Mouse (Mus musculus): ENCODE measurements around the gene Fbxl22. TPM values are rescaled to one million over a fixed set of nuclear protein-coding genes. Genes with fewer than 3 reads are reported as not detected.

Fbxl22 gene
- polyA plus RNA-seq, 1 experiment = 20.5 TPM

DNA sequence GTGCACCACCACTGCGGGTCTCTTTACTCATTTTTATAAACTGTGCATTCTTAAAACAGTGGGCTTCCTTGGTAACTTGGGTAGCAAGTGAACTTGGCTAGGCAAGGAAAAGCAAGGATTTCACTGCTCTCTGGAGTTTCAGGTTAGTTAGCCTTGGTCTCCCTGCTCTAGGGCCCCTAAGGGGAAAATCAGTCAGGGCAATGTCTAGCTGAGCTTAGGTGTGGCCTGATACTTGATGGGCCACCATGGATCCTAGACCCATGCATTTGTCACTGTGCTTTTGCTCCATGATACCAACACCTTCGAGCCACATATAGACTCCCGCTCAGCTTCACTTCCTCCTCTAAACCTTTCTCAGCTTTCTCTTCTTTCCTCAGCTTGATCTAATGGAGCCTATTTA, 7.2 kb upstream of the Fbxl22 start:
- Histone ChIP-seq H3K27me3 (ENCODE audit: control insufficient read depth, insufficient read depth, low read length) (no peaks in the 10 kb centered on the region), H3K36me3 (ENCODE audit: control insufficient read depth, insufficient read depth, low read length) (peaks cover 71% of the 10 kb centered on the region), H3K4me1 (ENCODE audit: control insufficient read depth, insufficient read depth, insufficient read length, low read length) (no peaks in the 10 kb centered on the region), H3K27ac (ENCODE audit: insufficient read depth, low read depth, low read length) (no peak overlapping the region), H3K4me3 (ENCODE audit: low read depth, low read length) (no peak overlapping the region)
- WGBS = 96% methylated on average over 3 of the region's 3 CpGs
- TF ChIP-seq POLR2A (IDR thresholded peaks at IDR 0.05; ENCODE audit: low read depth, low read length) = no peak
- no peak for TF ChIP-seq CTCF (IDR thresholded peaks at IDR 0.05; ENCODE audit: extremely low read depth, insufficient read length, insufficient replicate concordance, low read depth, low read length)

DNA sequence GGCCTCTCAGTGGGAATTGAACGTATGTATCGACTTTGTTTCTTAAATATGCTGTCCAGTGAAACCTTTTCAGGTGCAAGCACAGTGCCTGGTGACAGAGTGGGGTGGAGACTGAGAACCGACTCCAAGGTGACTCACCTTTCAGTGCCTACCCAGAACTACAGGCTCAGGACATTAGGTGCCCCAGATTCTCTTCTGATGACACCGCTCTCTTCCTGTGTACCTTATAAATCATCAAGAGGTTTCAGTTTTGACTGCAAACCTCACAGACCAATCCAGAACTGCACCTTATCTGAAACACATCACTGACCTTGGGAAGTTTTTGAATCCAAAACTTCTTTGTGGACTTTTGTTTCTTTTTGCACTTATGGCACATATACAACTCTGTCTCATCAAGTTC, 5.9 kb upstream of the Fbxl22 start:
- H3K36me3 ChIP-seq (ENCODE audit: control insufficient read depth, insufficient read depth, low read length) = peaks cover 66% of the 10 kb centered on the region

DNA sequence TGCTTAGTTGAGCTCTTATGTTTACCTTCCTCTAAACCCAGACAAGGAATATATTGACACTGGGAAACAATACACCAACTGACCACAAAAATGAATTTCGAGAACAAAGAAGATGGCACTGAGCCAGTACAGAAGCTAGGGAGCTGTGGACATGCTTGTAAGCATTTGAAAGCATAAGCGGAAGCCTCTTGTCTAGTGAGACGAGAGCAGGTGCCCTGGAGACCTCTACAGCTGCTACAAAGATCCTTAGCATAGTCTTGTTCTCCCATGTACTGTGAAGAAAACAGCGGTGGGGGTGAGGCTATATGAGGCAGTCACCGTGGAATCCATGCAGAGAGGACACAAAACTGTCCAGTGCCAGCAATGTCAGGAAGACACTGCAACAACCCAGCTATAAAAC, 4.5 kb upstream of the Fbxl22 start:
- TF ChIP-seq CTCF (IDR thresholded peaks at IDR 0.05; ENCODE audit: extremely low read depth, insufficient read length, insufficient replicate concordance, low read depth, low read length) (no peak), POLR2A (IDR thresholded peaks at IDR 0.05; ENCODE audit: low read depth, low read length) (no peak)
- H3K4me1 ChIP-seq (ENCODE audit: control insufficient read depth, insufficient read depth, insufficient read length, low read length) = peaks cover 5% of the 10 kb centered on the region
- H3K27me3 ChIP-seq (ENCODE audit: control insufficient read depth, insufficient read depth, low read length) = no peaks in the 10 kb centered on the region
- H3K4me3 ChIP-seq (ENCODE audit: low read depth, low read length) = no peak overlapping the region
- H3K27ac ChIP-seq (ENCODE audit: insufficient read depth, low read depth, low read length) = no peak overlapping the region
- H3K36me3 ChIP-seq (ENCODE audit: control insufficient read depth, insufficient read depth, low read length) = peaks cover 58% of the 10 kb centered on the region
- whole genome bisulfite sequencing = 67% methylated on average over 5 of the region's 5 CpGs

More for the DNA sequence above, 5.9 kb upstream of the Fbxl22 start:
- no peaks in the 10 kb centered on the region for H3K27me3 ChIP-seq (ENCODE audit: control insufficient read depth, insufficient read depth, low read length)
- WGBS = 87% methylated on average over 4 of the region's 4 CpGs
- no peak overlapping the region for H3K27ac ChIP-seq (ENCODE audit: insufficient read depth, low read depth, low read length)
- no peak overlapping the region for H3K4me3 ChIP-seq (ENCODE audit: low read depth, low read length)
- TF ChIP-seq CTCF (IDR thresholded peaks at IDR 0.05; ENCODE audit: extremely low read depth, insufficient read length, insufficient replicate concordance, low read depth, low read length) (no peak), POLR2A (IDR thresholded peaks at IDR 0.05; ENCODE audit: low read depth, low read length) (no peak)
- H3K4me1 ChIP-seq (ENCODE audit: control insufficient read depth, insufficient read depth, insufficient read length, low read length) = no peaks in the 10 kb centered on the region

DNA sequence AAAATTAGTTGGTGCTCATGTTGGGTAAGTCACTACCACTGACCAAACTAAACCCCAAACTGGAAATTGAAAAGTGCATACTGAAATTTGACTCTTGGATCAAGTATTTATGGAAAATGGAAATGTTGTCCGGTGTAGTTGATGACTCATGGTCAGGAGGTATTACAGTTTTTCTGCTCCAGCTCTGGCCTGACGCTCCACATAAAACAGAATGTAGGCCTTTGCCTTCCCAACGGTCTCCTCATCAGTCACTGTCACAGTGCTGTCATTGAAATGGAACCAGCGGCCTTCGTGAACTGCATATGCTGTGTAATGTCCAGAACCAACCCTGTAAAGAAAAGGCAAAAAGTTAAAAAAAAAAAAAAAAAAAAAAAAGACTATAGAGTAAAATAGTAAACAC, 3.9 kb upstream of the Fbxl22 start:
- WGBS = 83% methylated on average over 5 of the region's 5 CpGs
- Histone ChIP-seq H3K27me3 (ENCODE audit: control insufficient read depth, insufficient read depth, low read length) (no peaks in the 10 kb centered on the region), H3K4me1 (ENCODE audit: control insufficient read depth, insufficient read depth, insufficient read length, low read length) (peaks cover 10% of the 10 kb centered on the region), H3K27ac (ENCODE audit: insufficient read depth, low read depth, low read length) (no peak overlapping the region), H3K36me3 (ENCODE audit: control insufficient read depth, insufficient read depth, low read length) (peaks cover 53% of the 10 kb centered on the region), H3K4me3 (ENCODE audit: low read depth, low read length) (no peak overlapping the region)
- TF ChIP-seq CTCF (IDR thresholded peaks at IDR 0.05; ENCODE audit: extremely low read depth, insufficient read length, insufficient replicate concordance, low read depth, low read length) (no peak), POLR2A (IDR thresholded peaks at IDR 0.05; ENCODE audit: low read depth, low read length) (no peak)

DNA sequence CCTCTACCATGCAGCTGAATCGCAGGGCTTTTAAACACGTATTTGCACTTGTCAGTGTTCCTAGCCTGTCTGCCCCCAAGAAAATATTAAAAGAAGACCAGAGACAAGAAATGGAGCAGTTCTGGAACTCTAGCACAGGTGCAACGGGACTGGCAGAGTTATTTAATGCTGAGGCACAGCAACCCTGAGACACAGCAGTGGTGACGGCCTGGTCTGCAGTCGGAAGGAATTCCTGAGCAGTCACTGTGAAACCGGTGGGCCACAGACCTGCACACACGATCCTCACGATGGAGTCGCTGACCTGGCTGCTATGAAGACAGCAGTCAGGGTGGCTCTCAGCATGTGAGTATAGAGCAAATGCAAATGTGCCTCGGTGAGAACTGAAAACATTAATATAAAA, 3.4 kb upstream of the Fbxl22 start:
- no peaks in the 10 kb centered on the region for H3K27me3 ChIP-seq (ENCODE audit: control insufficient read depth, insufficient read depth, low read length)
- TF ChIP-seq POLR2A (IDR thresholded peaks at IDR 0.05; ENCODE audit: low read depth, low read length) (no peak), CTCF (IDR thresholded peaks at IDR 0.05; ENCODE audit: extremely low read depth, insufficient read length, insufficient replicate concordance, low read depth, low read length) (no peak)
- H3K4me3 ChIP-seq (ENCODE audit: low read depth, low read length) = no peak overlapping the region
- 91% methylated on average over 10 of the region's 10 CpGs for WGBS
- H3K36me3 ChIP-seq (ENCODE audit: control insufficient read depth, insufficient read depth, low read length) = peaks cover 51% of the 10 kb centered on the region
- no peak overlapping the region for H3K27ac ChIP-seq (ENCODE audit: insufficient read depth, low read depth, low read length)
- peaks cover 12% of the 10 kb centered on the region for H3K4me1 ChIP-seq (ENCODE audit: control insufficient read depth, insufficient read depth, insufficient read length, low read length)

DNA sequence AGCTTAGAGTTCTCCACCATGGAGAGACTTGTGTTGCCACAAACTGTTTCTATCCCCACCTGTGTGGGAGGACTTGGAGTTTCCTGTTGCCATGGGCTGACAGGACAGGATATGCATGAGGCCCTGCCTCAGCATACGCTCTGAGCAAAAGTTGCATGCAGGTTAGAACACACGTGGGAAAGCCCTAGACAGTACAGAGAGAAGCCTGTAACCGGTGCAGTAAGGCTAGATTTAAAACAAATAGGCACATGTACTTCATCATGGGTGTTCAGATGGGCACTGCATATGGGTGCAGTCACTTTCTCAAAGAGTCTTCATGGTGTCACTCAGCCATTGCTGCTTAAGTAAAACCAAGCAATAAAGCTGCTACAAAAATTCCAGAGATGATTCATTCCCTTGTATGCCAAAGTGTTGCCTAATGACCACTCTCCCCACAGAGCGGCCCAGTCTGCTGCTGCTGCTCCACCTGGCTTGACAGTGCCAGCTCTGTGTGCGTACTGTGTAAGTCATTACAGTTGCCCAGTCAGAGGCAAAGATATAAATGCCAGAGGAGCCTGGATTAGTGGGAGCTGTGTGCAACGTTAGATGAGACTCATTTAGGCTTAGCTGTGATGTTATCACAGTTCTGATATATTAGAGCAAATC, 2.0 kb upstream of the Fbxl22 start:
- TF ChIP-seq POLR2A (IDR thresholded peaks at IDR 0.05; ENCODE audit: low read depth, low read length) = no peak
- TF ChIP-seq CTCF (IDR thresholded peaks at IDR 0.05; ENCODE audit: extremely low read depth, insufficient read length, insufficient replicate concordance, low read depth, low read length) = no peak
- Histone ChIP-seq H3K27me3 (ENCODE audit: control insufficient read depth, insufficient read depth, low read length) (no peaks in the 10 kb centered on the region), H3K4me1 (ENCODE audit: control insufficient read depth, insufficient read depth, insufficient read length, low read length) (peaks cover 16% of the 10 kb centered on the region), H3K27ac (ENCODE audit: insufficient read depth, low read depth, low read length) (no peak overlapping the region), H3K4me3 (ENCODE audit: low read depth, low read length) (no peak overlapping the region), H3K36me3 (ENCODE audit: control insufficient read depth, insufficient read depth, low read length) (peaks cover 45% of the 10 kb centered on the region)
- WGBS = 74% methylated on average over 6 of the region's 6 CpGs

DNA sequence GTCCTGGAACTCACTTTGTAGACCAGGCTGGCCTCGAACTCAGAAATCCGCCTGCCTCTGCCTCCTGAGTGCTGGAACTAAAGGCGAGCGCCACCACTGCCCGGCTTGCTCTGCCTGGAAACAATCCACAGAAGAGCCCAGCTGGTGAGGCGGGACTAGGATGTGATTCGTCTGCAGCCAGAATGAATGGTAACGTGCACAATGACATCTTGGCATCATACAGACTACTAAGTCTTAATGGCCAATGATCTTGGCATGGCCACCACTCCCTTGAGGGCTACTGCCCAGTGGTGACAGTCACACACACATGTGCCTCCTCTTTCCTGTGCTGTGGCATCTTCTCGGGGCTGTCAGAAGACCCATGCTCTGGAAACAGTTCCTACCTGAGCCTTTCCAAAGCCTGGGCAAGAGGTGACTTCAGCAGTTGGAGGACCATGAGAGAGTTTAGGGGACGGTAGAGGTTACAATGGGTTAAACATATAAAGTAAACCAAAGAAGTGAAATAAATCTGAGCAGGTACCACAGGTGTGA, 1.4 kb upstream of the Fbxl22 start:
- Histone ChIP-seq H3K4me3 (ENCODE audit: low read depth, low read length) (no peak overlapping the region), H3K36me3 (ENCODE audit: control insufficient read depth, insufficient read depth, low read length) (peaks cover 41% of the 10 kb centered on the region), H3K4me1 (ENCODE audit: control insufficient read depth, insufficient read depth, insufficient read length, low read length) (peaks cover 16% of the 10 kb centered on the region), H3K27me3 (ENCODE audit: control insufficient read depth, insufficient read depth, low read length) (no peaks in the 10 kb centered on the region), H3K27ac (ENCODE audit: insufficient read depth, low read depth, low read length) (no peak overlapping the region)
- TF ChIP-seq POLR2A (IDR thresholded peaks at IDR 0.05; ENCODE audit: low read depth, low read length) (no peak), CTCF (IDR thresholded peaks at IDR 0.05; ENCODE audit: extremely low read depth, insufficient read length, insufficient replicate concordance, low read depth, low read length) (no peak)
- 86% methylated on average over 10 of the region's 10 CpGs for WGBS
